In the genomic region with DNA sequence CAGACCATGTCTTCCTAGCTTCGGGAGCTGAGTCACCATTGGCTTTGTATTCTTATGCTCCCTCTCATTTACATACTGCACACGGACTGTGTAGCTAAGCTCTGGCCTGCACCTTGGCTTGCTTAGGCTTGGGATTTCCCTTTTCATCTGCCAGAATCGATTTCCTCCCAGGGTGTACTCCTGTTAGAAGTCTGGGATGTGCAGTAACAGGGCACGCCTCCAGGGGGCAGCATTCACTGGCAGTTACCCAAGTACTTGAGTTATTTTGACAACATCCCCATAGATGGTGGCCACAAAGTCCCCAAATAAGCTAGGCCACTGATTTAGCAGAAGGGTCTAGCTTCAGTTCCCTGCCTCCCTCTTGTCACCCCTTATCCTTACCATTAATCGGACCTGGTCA, we compare ENCODE assay signal across 8 mouse cellular contexts.
DNase-seq lines count a peak whose midpoint lies in the region; ATAC-seq and TF ChIP-seq lines count a peak whose summit lies in the region.
"Had no signal": no experiment of that assay in that cellular context is flagged by ENCODE, and none has a peak within 500 bp of the region (broad histone marks: within the 10 kb centered on the region; RNA-seq: fewer than 3 reads in every experiment).

No protein-coding gene starts in this region.

- H3K4me3 ChIP-seq in testis, adult 2 months (ENCODE audit: control insufficient read depth, low read depth, low read length) = no peak overlapping the region
- H3K4me3 ChIP-seq: neural tube, embryonic 13.5 days had no signal

- peak; percentile 44; the same call in 1 of the 2 replicates for ATAC-seq in megakaryocyte progenitor cell, adult 5-6 weeks (replicated peaks; ENCODE audit: poor library complexity)

- no peak for TF ChIP-seq POLR2A in testis, adult 2 months (IDR thresholded peaks at IDR 0.05; ENCODE audit: control insufficient read depth, low read depth, low read length)

- H3K27ac ChIP-seq in testis, adult 2 months (ENCODE audit: control insufficient read depth, insufficient read depth, low read depth, low read length) = no peak overlapping the region
- H3K27ac ChIP-seq: neural tube, embryonic 13.5 days had no signal

- DNase-seq in layer of hippocampus, adult 11-12 months (ENCODE audit: low spot score) = peak; percentile 42
- no peak for DNase-seq in layer of hippocampus, adult 9-11 months
- peak; percentile 23 to 31 for DNase-seq in adrenal gland, postnatal 36 days
- peak; percentile 45 for DNase-seq in embryo, embryonic 11 days
- DNase-seq in layer of hippocampus, postnatal 36 days = peak; percentile 21 to 33

- no peaks in the 10 kb centered on the region for H3K4me1 ChIP-seq in testis, adult 2 months (ENCODE audit: control insufficient read depth, insufficient read depth, low read length)
- H3K4me1 ChIP-seq: neural tube, embryonic 13.5 days had no signal

- no peaks in the 10 kb centered on the region for H3K36me3 ChIP-seq in testis, adult 2 months (ENCODE audit: control insufficient read depth, insufficient read depth, low read length)
- H3K36me3 ChIP-seq: neural tube, embryonic 13.5 days had no signal

- TF ChIP-seq CTCF in testis, adult 2 months (IDR thresholded peaks at IDR 0.05; ENCODE audit: control insufficient read depth, insufficient read depth, insufficient replicate concordance, low read depth, low read length) = peak; percentile 91; the same call in 1 of the 2 replicates

- H3K27me3 ChIP-seq in testis, adult 2 months (ENCODE audit: control insufficient read depth, insufficient read depth, low read length) = no peaks in the 10 kb centered on the region
- H3K27me3 ChIP-seq: neural tube, embryonic 13.5 days had no signal
